Mouse (Mus musculus) midbrain, embryonic 14.5 days (tissue): ENCODE data around the gene Fmnl3. TPM values are rescaled to one million over a fixed set of nuclear protein-coding genes. Genes with fewer than 3 reads are reported as not detected.

Experiments used
- ATAC-seq: fragments of 200-750 bp; cut with Nextera tagmentation; 2 replicates; pipeline ENCODE4 v1.8.0; 2017; ENCODE audit warnings: moderate number of reproducible peaks, moderate library complexity; ENCODE audit not compliant: low FRiP score, low TSS enrichment
- DNase-seq: peaks from one replicate; pipeline ENCODE4 v3.0.0-alpha.2; 2015
- H3K27ac ChIP-seq: fragments of 300-500 bp; sonication (generic); replicated peaks from 2 replicates; pipeline ENCODE4 v1.5.1; 2014; ENCODE audit warnings: mild to moderate bottlenecking, low read depth, low read length, moderate library complexity
- H3K27me3 ChIP-seq: fragments of 300-500 bp; sonication (generic); 2 replicates; pipeline ENCODE4 v1.6.1; 2014; ENCODE audit warnings: low read length, control low read depth, mixed read lengths; ENCODE audit not compliant: control insufficient read depth, insufficient read depth
- H3K36me3 ChIP-seq: fragments of 300-500 bp; sonication (generic); 2 replicates; pipeline ENCODE4 v1.6.1; 2014; ENCODE audit warnings: low read length, control low read depth; ENCODE audit not compliant: control insufficient read depth, insufficient read depth
- H3K4me1 ChIP-seq: fragments of 300-500 bp; sonication (generic); 2 replicates; pipeline ENCODE4 v1.6.1; 2014; ENCODE audit warnings: mild to moderate bottlenecking, antibody characterized with exemption, low read length, control low read depth; ENCODE audit not compliant: control insufficient read depth, insufficient read depth
- H3K4me2 ChIP-seq: fragments of 300-500 bp; sonication (generic); 2 replicates; pipeline ENCODE4 v1.6.1; 2014; ENCODE audit warnings: mild to moderate bottlenecking, low read length, moderate library complexity
- H3K4me3 ChIP-seq: fragments of 300-500 bp; sonication (generic); replicated peaks from 2 replicates; pipeline ENCODE4 v1.5.1; 2014; ENCODE audit warnings: low read depth, low read length
- H3K9ac ChIP-seq: fragments of 300-500 bp; sonication (generic); replicated peaks from 2 replicates; pipeline ENCODE4 v1.6.1; 2014; ENCODE audit warnings: mild to moderate bottlenecking, low read length, moderate library complexity
- H3K9me3 ChIP-seq: fragments of 300-500 bp; sonication (generic); 2 replicates; pipeline ENCODE4 v1.6.1; 2016; ENCODE audit warnings: low read length, control low read depth, mixed read lengths; ENCODE audit not compliant: control insufficient read depth
- WGBS: fragments of 180-500 bp; shearing (Covaris S2); extraction: QIAGEN DNeasy Blood & Tissue Kit; methylation state at CpG from one replicate; pipeline ENCODE4 v1.1.7; 2014; 5-methylcytosine and 5-hydroxymethylcytosine counted together
- polyA plus RNA-seq: library from polyadenylated mRNA; unstranded; fragments of >200 nt; fragmentation: Nextera tagmentation; extraction: Ambion mirVana; gene quantifications from 2 replicates; pipeline ENCODE4 v1.2.1, GENCODE M21; 2014

The Fmnl3 gene
- polyA plus RNA-seq: 6.1 and 7.5 TPM in 2 replicates

DNA sequence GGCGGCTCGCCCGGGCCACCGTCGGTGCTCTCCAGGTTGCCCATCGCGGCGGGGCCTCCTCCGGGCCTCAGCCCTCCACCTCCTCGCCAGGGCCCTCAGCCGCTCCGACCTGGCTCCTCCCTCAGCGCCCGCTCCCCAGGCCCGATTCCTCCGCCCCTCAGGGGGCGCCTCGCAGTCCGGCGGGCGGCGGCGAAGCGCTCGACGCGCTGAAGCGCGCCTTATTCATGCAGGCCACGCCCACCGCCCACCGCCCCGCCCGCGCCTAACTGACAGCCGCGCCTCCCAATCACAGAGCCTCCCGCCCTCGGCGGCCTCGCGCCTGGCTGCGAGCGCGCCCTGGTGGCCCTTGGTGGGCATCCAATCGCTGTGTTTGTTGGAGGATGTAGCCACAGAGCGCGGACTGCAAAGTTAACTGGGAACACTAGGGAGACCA lies at the start of gene Fmnl3:
Gene Fmnl3, minus strand, starts transcription at position 224 of the 433 bp plus-strand sequence.
- ATAC-seq (peak; percentile 97), DNase-seq (peak; percentile 98)
- under 1% methylated on average over 48 of the region's 48 CpGs for WGBS
- H3K4me2 ChIP-seq: peak within 1 kb of the TSS; percentile 79
- peak within 1 kb of the TSS; percentile 83 for H3K9ac ChIP-seq
- peak within 1 kb of the TSS; percentile 83 for H3K27ac ChIP-seq
- no peaks in the 10 kb centered on the region for H3K36me3 ChIP-seq
- H3K4me1 ChIP-seq: peaks cover 4% of the 10 kb centered on the region; the same call in 1 of the 2 replicates
- H3K9me3 ChIP-seq: no peaks in the 10 kb centered on the region
- 0 out of 2 replicates have a peak, but pooled peaks cover 3% of the 10 kb centered on the region for H3K27me3 ChIP-seq
- peak within 1 kb of the TSS; percentile 82 for H3K4me3 ChIP-seq

GRCm38 (mm10) chr15:99417692-99418271 lies 47.5 kb upstream of the Fmnl3 start:
- WGBS: 47% methylated on average over 17 of the region's 17 CpGs
- H3K4me2 ChIP-seq: no peak overlapping the region
- no peak for ATAC-seq
- peaks cover 6% of the 10 kb centered on the region; the same call in 1 of the 2 replicates for H3K4me1 ChIP-seq
- H3K27ac ChIP-seq: no peak overlapping the region
- no peak overlapping the region for H3K4me3 ChIP-seq
- H3K27me3 ChIP-seq: no peaks in the 10 kb centered on the region
- H3K9me3 ChIP-seq: no peaks in the 10 kb centered on the region
- no peak for DNase-seq
- peaks cover 13% of the 10 kb centered on the region for H3K36me3 ChIP-seq
- H3K9ac ChIP-seq: no peak overlapping the region

DNA sequence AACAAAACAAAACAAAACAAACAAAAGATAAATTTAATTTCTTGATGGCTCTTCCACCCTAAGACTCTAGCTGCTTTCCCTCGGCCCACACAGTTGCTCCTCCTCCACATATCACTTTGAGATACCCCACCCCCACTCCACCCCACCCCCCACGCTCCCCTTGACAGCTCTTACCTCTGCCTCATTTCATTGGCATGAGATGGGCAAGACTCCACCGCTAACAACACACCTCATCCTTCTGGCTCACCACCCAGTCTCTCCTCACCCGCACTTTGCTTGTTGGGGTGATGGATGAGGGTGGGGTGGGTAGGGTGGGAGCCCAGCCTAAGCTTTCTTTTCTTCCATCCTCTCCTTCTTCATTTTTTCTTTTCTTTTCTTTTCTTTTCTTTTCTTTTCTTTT lies 46.7 kb upstream of the Fmnl3 start:
- DNase-seq: no peak
- ATAC-seq: no peak

DNA sequence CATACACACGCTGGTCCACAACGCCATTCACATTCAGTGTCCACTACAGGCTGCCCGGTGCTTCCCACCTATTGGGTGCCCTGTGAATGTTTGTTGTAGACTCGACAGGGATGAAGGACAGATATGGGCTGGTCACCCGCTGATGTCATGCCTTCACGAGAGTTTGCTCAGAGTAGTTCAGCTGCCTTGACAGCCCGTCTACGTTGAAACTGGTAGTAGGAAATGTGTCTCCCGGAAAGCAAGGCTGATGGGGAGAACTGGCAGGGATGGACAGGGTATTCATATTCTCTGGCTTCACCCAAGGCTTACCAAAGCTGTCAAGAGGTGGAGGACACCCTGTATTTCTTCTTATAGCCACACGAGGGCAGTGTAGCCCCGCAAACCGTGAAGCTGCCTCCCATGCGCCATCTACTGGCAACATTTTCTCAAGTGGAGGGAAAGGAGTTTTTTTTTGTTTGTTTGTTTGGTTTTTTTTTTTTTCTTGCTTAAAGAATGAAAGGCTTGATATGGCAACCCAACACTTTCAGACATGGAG lies 46.1 kb upstream of the Fmnl3 start:
- Histone ChIP-seq H3K27ac (no peak overlapping the region), H3K4me2 (no peak overlapping the region), H3K4me1 (peaks cover 6% of the 10 kb centered on the region; the same call in 1 of the 2 replicates), H3K9me3 (no peaks in the 10 kb centered on the region), H3K36me3 (no peaks in the 10 kb centered on the region; the same call in 1 of the 2 replicates), H3K4me3 (no peak overlapping the region), H3K9ac (no peak overlapping the region), H3K27me3 (no peaks in the 10 kb centered on the region)
- ATAC-seq (no peak), DNase-seq (peak; percentile 93)
- 24% methylated on average over 13 of the region's 13 CpGs for WGBS

More for the DNA sequence above, 46.7 kb upstream of the Fmnl3 start:
- no peaks in the 10 kb centered on the region for H3K27me3 ChIP-seq
- no peak overlapping the region for H3K27ac ChIP-seq
- H3K9ac ChIP-seq: no peak overlapping the region
- peaks cover 5% of the 10 kb centered on the region for H3K36me3 ChIP-seq
- WGBS: 37% methylated on average over 4 of the region's 4 CpGs
- H3K4me2 ChIP-seq: no peak overlapping the region
- H3K4me3 ChIP-seq: no peak overlapping the region
- peaks cover 6% of the 10 kb centered on the region; the same call in 1 of the 2 replicates for H3K4me1 ChIP-seq
- H3K9me3 ChIP-seq: no peaks in the 10 kb centered on the region

DNA sequence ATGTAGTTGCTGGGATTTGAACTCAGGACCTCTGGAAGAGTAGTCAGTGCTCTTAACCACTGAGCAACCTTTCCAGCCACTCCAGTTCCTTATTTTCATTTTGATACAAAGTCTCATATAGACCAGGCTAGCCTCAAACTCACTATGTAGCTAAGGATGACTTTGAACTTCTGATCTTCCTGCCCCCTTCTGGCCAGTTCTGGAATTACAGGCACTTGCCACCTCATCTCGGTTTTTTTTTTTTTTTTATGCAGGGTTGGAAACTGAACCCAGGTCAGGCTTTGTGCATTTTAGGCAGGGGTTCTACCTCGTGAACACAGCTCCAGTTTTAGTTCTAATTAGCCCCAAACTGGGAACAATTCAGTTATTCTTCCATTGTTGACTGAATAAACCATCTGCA lies 45.5 kb upstream of the Fmnl3 start:
- Histone ChIP-seq H3K4me3 (no peak overlapping the region), H3K4me2 (no peak overlapping the region), H3K4me1 (peaks cover 6% of the 10 kb centered on the region; the same call in 1 of the 2 replicates), H3K9ac (no peak overlapping the region), H3K27me3 (no peaks in the 10 kb centered on the region), H3K9me3 (no peaks in the 10 kb centered on the region), H3K36me3 (0 out of 2 replicates have a peak, but pooled peaks cover 2% of the 10 kb centered on the region), H3K27ac (no peak overlapping the region)
- WGBS: 23% methylated on average over 2 of the region's 2 CpGs
- DNase-seq (peak; percentile 58), ATAC-seq (no peak)

GRCm38 (mm10) chr15:99411747-99412146 lies 41.5 kb upstream of the Fmnl3 start:
- WGBS: 63% methylated on average over 14 of the region's 14 CpGs
- H3K4me2 ChIP-seq: no peak overlapping the region
- no peak overlapping the region for H3K9ac ChIP-seq
- no peak for ATAC-seq
- no peaks in the 10 kb centered on the region for H3K9me3 ChIP-seq
- no peaks in the 10 kb centered on the region for H3K27me3 ChIP-seq
- peak; percentile 31 for DNase-seq
- no peaks in the 10 kb centered on the region for H3K4me1 ChIP-seq
- no peak overlapping the region for H3K27ac ChIP-seq
- H3K36me3 ChIP-seq: peaks cover 38% of the 10 kb centered on the region
- no peak overlapping the region for H3K4me3 ChIP-seq

DNA sequence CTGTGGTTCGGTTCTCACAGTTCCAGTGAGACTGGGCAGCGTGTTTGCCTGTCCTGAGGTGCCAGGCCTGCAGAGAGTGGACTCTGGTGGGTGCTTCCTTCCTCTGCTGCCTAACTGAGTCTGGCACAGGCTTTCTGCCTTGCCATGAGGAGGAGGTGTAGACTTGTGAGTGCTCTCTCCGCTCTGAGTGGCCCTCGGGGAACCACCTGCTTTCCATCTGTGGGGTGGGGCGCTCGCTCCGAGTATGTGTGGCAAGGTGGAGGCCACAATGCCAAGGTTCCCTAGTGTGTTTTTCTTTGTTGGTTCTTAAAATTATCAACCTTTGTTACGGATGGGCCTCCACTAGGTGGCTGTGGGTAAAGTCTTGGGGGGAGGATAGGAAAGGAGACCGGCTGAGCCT lies 38.6 kb upstream of the Fmnl3 start:
- Histone ChIP-seq H3K9me3 (no peaks in the 10 kb centered on the region), H3K4me2 (no peak overlapping the region), H3K27me3 (no peaks in the 10 kb centered on the region), H3K4me1 (no peaks in the 10 kb centered on the region), H3K36me3 (peaks cover 67% of the 10 kb centered on the region), H3K27ac (no peak overlapping the region), H3K4me3 (no peak overlapping the region), H3K9ac (no peak overlapping the region)
- DNase-seq (no peak), ATAC-seq (no peak)
- 92% methylated on average over 9 of the region's 9 CpGs for WGBS

DNA sequence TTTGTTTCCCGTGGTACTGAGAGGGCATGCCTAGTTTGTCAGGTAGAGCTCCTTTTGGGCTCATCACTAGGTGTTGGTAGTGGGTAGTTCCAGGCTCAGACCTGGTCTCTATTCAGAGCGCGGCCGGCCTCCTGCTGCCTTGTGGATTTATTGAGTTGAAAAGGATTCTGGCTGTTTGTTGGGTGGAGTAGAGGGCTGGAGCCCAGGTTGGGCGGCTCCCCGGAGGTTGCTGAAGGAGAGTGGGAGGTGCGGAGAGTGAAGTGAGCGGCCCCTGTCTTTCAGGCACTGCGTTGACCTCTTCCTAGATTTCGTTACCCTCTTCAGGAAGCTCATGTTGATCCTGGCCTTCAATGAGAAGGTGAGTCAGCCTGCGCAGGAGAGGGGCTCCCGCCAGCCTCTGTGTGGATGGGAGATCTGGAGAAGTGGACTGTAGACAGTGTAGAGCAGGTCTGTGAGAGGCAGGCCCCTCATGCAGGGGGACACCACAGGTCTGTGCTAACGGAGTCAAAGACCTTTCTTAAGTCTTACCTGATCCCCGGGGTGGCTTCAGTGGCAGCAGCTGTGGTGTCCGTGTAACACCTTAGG lies 36.8 kb upstream of the Fmnl3 start:
- no peak for ATAC-seq
- peaks cover 84% of the 10 kb centered on the region for H3K36me3 ChIP-seq
- 93% methylated on average over 15 of the region's 15 CpGs for WGBS

More for the DNA sequence above, 36.8 kb upstream of the Fmnl3 start:
- Histone ChIP-seq H3K27ac (no peak overlapping the region), H3K9me3 (no peaks in the 10 kb centered on the region), H3K4me2 (no peak overlapping the region), H3K4me3 (no peak overlapping the region), H3K27me3 (no peaks in the 10 kb centered on the region), H3K4me1 (no peaks in the 10 kb centered on the region), H3K9ac (no peak overlapping the region)
- no peak for DNase-seq
